Mouse (Mus musculus): ENCODE data around the gene Gnat2. TPM values are rescaled to one million over a fixed set of nuclear protein-coding genes. Genes with fewer than 3 reads are reported as not detected.

Gnat2 gene
- 1.6 and 1.8 TPM in 2 replicates for polyA plus RNA-seq (2014; fragmentation: Nextera tagmentation; extraction: Ambion mirVana)

- Histone ChIP-seq H3K27me3 (ENCODE audit: control insufficient read depth, insufficient read depth, low read length) (no peaks in the 10 kb centered on the region), H3K4me2 (ENCODE audit: low read depth, severe bottlenecking) (no peak within 1 kb of the TSS), H3K4me3 (ENCODE audit: low read depth, low read length) (no peak within 1 kb of the TSS), H3K9me3 (ENCODE audit: control insufficient read depth, low read length) (no peaks in the 10 kb centered on the region), H3K36me3 (ENCODE audit: control insufficient read depth, insufficient read depth, low read length) (no peaks in the 10 kb centered on the region), H3K27ac (replicated peaks; ENCODE audit: low read depth, low read length) (no peak within 1 kb of the TSS), H3K4me1 (ENCODE audit: control insufficient read depth, insufficient read depth, low read length) (no peaks in the 10 kb centered on the region), H3K9ac (ENCODE audit: low read length) (no peak within 1 kb of the TSS)
- ATAC-seq (ENCODE audit: insufficient number of reproducible peaks, low FRiP score, low TSS enrichment, low read depth) (no peak), DNase-seq (ENCODE audit: low spot score) (no peak)
- 77% methylated on average over 15 of the region's 15 CpGs for WGBS
Observed at GRCm38 (mm10) chr3:108092536-108093115, at the start of gene Gnat2. Gene Gnat2 (plus strand): TSS chr3:108092789.

DNA sequence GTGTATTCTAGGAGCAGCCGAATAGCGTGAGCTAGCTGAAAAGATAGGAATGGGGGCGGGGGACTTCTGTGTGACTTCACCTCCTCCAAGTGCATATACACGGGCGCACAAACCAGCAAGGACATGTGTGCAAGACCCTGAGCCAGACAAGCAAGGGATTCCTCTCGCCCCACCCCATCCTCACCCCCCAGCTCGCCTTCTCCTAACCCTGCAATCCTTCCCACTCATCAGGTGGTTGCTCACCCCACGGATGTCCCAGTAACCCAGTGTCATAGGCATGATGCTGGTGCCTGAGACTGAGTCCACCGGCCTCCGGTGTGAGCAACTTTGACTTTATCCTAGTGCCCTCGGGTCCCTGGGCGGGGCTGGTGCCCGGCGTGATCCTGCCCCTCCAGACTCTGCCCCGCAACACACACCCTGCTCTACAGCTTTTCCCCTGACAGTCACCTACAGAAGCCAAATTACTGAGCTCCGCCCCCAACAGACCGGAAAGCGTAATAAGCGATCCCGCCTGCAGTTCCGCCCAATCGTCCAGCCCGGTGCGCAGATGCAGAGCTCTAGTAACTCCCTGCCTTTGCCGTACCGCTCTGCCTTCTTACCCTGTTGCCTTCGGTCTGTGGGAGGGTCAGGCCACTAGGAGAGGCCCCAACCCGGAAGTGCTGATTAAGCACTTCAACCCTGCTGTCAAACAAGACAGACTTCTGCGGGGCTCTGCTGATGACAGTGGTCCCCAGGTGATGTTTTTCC lies 48.0 kb upstream of the Gnat2 start, which contains the start of gene Gstm4:
Gene Gstm4 (minus strand): TSS at position 501 of the 747 bp plus-strand sequence.
- Histone ChIP-seq H3K9ac (ENCODE audit: low read length) (peak within 1 kb of the TSS; percentile 68), H3K9me3 (ENCODE audit: control insufficient read depth, low read length) (no peaks in the 10 kb centered on the region), H3K4me2 (ENCODE audit: low read depth, severe bottlenecking) (peak within 1 kb of the TSS; percentile 87), H3K36me3 (ENCODE audit: control insufficient read depth, insufficient read depth, low read length) (no peaks in the 10 kb centered on the region), H3K27ac (replicated peaks; ENCODE audit: low read depth, low read length) (no peak within 1 kb of the TSS), H3K27me3 (ENCODE audit: control insufficient read depth, insufficient read depth, low read length) (no peaks in the 10 kb centered on the region), H3K4me3 (ENCODE audit: low read depth, low read length) (peak within 1 kb of the TSS; percentile 53), H3K4me1 (ENCODE audit: control insufficient read depth, insufficient read depth, low read length) (no peaks in the 10 kb centered on the region)
- DNase-seq (ENCODE audit: low spot score) (peak; percentile 84), ATAC-seq (ENCODE audit: insufficient number of reproducible peaks, low FRiP score, low TSS enrichment, low read depth) (peak; percentile 89)
- 8% methylated on average over 29 of the region's 29 CpGs for WGBS

DNA sequence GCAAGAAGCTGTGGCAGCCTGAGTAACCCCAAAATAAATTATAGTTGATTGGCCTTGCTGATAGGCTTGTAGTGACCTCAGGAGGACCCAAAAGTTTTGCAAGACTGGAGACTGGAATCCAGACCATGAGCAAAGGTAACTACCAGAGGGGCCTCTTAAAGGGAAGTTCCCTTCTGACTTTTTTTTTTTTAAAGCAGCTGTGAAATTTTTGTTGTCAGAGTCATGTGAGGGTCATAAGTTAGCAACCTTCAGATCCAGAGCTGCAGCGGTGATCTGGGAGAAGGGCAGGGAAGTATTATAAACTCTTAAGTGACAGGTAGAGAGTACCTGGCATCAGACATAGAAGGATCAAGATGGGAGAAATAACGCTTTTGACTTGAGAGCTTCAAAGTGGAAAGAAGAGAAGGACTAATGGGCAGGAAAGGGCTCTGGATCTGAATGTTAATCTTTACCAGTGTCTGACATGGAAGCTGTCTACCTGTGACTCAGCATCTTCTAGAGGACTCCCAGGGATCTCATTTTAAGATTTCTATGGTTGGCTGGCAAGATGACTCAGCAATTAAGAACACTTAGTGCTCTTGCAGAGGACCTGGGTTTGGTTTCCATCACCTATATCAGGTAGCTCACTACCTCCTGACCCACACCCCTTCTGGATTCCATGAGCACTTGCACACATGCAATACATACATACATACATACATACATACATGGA lies 45.5 kb upstream of the Gnat2 start:
- no peaks in the 10 kb centered on the region for H3K27me3 ChIP-seq (ENCODE audit: control insufficient read depth, insufficient read depth, low read length)
- DNase-seq (ENCODE audit: low spot score): no peak
- 91% methylated on average over 2 of the region's 2 CpGs for WGBS
- H3K9me3 ChIP-seq (ENCODE audit: control insufficient read depth, low read length): no peaks in the 10 kb centered on the region
- ATAC-seq (ENCODE audit: insufficient number of reproducible peaks, low FRiP score, low TSS enrichment, low read depth): no peak
- no peak overlapping the region for H3K9ac ChIP-seq (ENCODE audit: low read length)
- H3K36me3 ChIP-seq (ENCODE audit: control insufficient read depth, insufficient read depth, low read length): no peaks in the 10 kb centered on the region
- no peak overlapping the region for H3K4me3 ChIP-seq (ENCODE audit: low read depth, low read length)
- no peaks in the 10 kb centered on the region for H3K4me1 ChIP-seq (ENCODE audit: control insufficient read depth, insufficient read depth, low read length)
- H3K27ac ChIP-seq (replicated peaks; ENCODE audit: low read depth, low read length): no peak overlapping the region
- no peak overlapping the region for H3K4me2 ChIP-seq (ENCODE audit: low read depth, severe bottlenecking)

DNA sequence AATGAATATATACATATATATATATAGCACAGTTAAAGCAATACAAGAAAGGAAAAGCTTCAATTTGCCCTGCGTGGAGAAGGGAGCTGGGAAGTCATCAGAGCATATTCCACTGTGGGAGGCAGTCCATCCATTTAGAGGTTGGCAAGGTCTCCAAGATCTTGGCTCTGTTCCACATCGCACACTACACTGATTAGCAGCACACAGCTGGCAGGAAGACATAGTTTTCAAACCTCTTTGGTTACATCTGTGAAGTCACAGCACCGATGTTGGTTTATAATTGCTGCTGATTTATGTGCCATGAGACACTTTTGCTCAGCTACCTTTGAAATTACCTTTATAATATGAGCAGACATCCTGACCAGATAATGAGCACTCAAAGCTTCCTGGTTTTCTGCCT lies 44.3 kb upstream of the Gnat2 start:
- Histone ChIP-seq H3K9ac (ENCODE audit: low read length) (no peak overlapping the region), H3K4me1 (ENCODE audit: control insufficient read depth, insufficient read depth, low read length) (no peaks in the 10 kb centered on the region), H3K4me3 (ENCODE audit: low read depth, low read length) (no peak overlapping the region), H3K27ac (replicated peaks; ENCODE audit: low read depth, low read length) (no peak overlapping the region), H3K9me3 (ENCODE audit: control insufficient read depth, low read length) (no peaks in the 10 kb centered on the region), H3K4me2 (ENCODE audit: low read depth, severe bottlenecking) (no peak overlapping the region), H3K36me3 (ENCODE audit: control insufficient read depth, insufficient read depth, low read length) (no peaks in the 10 kb centered on the region), H3K27me3 (ENCODE audit: control insufficient read depth, insufficient read depth, low read length) (no peaks in the 10 kb centered on the region)
- no peak for ATAC-seq (ENCODE audit: insufficient number of reproducible peaks, low FRiP score, low TSS enrichment, low read depth)
- DNase-seq (ENCODE audit: low spot score): no peak
- WGBS: 67% methylated on average over 3 of the region's 3 CpGs

DNA sequence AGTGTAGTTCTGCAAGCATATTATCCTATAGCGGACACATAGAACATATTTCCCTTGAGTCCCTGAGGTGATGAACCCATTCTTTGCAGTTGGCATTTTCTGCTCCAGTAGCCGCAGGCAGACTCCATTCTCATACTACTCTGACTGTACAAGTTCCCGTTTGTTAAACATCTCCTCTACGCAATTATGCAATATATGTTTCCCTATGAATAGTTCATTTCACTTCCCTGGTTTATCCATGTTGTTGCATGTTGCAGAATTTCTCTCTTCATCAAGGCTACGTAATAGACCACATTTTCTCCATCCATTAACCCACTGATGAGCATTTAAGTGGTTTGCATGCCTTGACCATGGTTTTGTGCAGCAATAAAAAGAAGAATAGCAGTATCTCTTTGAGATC lies 42.1 kb upstream of the Gnat2 start:
- Histone ChIP-seq H3K9me3 (ENCODE audit: control insufficient read depth, low read length) (no peaks in the 10 kb centered on the region), H3K4me1 (ENCODE audit: control insufficient read depth, insufficient read depth, low read length) (no peaks in the 10 kb centered on the region), H3K27ac (replicated peaks; ENCODE audit: low read depth, low read length) (no peak overlapping the region), H3K4me3 (ENCODE audit: low read depth, low read length) (no peak overlapping the region), H3K9ac (ENCODE audit: low read length) (no peak overlapping the region), H3K36me3 (ENCODE audit: control insufficient read depth, insufficient read depth, low read length) (no peaks in the 10 kb centered on the region), H3K4me2 (ENCODE audit: low read depth, severe bottlenecking) (no peak overlapping the region), H3K27me3 (ENCODE audit: control insufficient read depth, insufficient read depth, low read length) (no peaks in the 10 kb centered on the region)
- ATAC-seq (ENCODE audit: insufficient number of reproducible peaks, low FRiP score, low TSS enrichment, low read depth) (no peak), DNase-seq (ENCODE audit: low spot score) (no peak)
- 90% methylated on average over 5 of the region's 5 CpGs for WGBS

GRCm38 (mm10) chr3:108061420-108061819 lies 31.2 kb upstream of the Gnat2 start:
- H3K27me3 ChIP-seq (ENCODE audit: control insufficient read depth, insufficient read depth, low read length): no peaks in the 10 kb centered on the region
- H3K9ac ChIP-seq (ENCODE audit: low read length): no peak overlapping the region
- H3K36me3 ChIP-seq (ENCODE audit: control insufficient read depth, insufficient read depth, low read length): no peaks in the 10 kb centered on the region
- no peaks in the 10 kb centered on the region for H3K4me1 ChIP-seq (ENCODE audit: control insufficient read depth, insufficient read depth, low read length)
- no peak overlapping the region for H3K4me3 ChIP-seq (ENCODE audit: low read depth, low read length)
- no peaks in the 10 kb centered on the region for H3K9me3 ChIP-seq (ENCODE audit: control insufficient read depth, low read length)
- ATAC-seq (ENCODE audit: insufficient number of reproducible peaks, low FRiP score, low TSS enrichment, low read depth): no peak
- no peak overlapping the region for H3K27ac ChIP-seq (replicated peaks; ENCODE audit: low read depth, low read length)
- DNase-seq (ENCODE audit: low spot score): peak; percentile 76
- peak overlapping the region; percentile 7; the same call in 1 of the 2 replicates for H3K4me2 ChIP-seq (ENCODE audit: low read depth, severe bottlenecking)
- 22% methylated on average over 7 of the region's 7 CpGs for WGBS

DNA sequence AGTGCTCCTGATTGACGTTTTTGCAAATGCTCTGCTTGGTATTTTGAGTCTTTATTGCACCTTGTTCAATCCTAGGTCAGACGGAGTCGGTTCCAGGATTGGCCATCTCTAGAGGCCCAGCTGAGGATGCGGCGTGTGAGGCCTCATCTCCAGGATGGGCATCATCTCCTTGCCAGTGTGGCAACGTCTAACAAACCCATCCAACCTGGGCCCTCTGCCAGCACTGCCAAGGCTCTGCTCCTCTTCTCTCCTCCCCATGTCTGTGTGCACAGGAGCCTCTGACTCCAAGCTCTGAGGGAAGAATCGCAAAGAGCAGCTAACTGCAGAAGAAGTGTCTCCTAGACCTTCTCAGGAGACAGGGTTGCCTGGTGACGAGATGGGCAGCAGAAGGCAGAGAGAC lies 29.9 kb upstream of the Gnat2 start:
- no peaks in the 10 kb centered on the region for H3K9me3 ChIP-seq (ENCODE audit: control insufficient read depth, low read length)
- no peaks in the 10 kb centered on the region for H3K4me1 ChIP-seq (ENCODE audit: control insufficient read depth, insufficient read depth, low read length)
- no peak overlapping the region for H3K4me2 ChIP-seq (ENCODE audit: low read depth, severe bottlenecking)
- WGBS: 80% methylated on average over 8 of the region's 8 CpGs
- H3K27ac ChIP-seq (replicated peaks; ENCODE audit: low read depth, low read length): no peak overlapping the region
- ATAC-seq (ENCODE audit: insufficient number of reproducible peaks, low FRiP score, low TSS enrichment, low read depth) (no peak), DNase-seq (ENCODE audit: low spot score) (no peak)
- H3K9ac ChIP-seq (ENCODE audit: low read length): no peak overlapping the region
- no peaks in the 10 kb centered on the region for H3K36me3 ChIP-seq (ENCODE audit: control insufficient read depth, insufficient read depth, low read length)
- no peak overlapping the region for H3K4me3 ChIP-seq (ENCODE audit: low read depth, low read length)
- no peaks in the 10 kb centered on the region for H3K27me3 ChIP-seq (ENCODE audit: control insufficient read depth, insufficient read depth, low read length)

- H3K36me3 ChIP-seq (ENCODE audit: control insufficient read depth, insufficient read depth, low read length): no peaks in the 10 kb centered on the region
- H3K4me3 ChIP-seq (ENCODE audit: low read depth, low read length): no peak overlapping the region
- no peak for ATAC-seq (ENCODE audit: insufficient number of reproducible peaks, low FRiP score, low TSS enrichment, low read depth)
- H3K9ac ChIP-seq (ENCODE audit: low read length): no peak overlapping the region
- no peak for DNase-seq (ENCODE audit: low spot score)
- WGBS: 73% methylated on average over 4 of the region's 4 CpGs
- no peaks in the 10 kb centered on the region for H3K9me3 ChIP-seq (ENCODE audit: control insufficient read depth, low read length)
- H3K27me3 ChIP-seq (ENCODE audit: control insufficient read depth, insufficient read depth, low read length): no peaks in the 10 kb centered on the region
- H3K4me1 ChIP-seq (ENCODE audit: control insufficient read depth, insufficient read depth, low read length): no peaks in the 10 kb centered on the region
- no peak overlapping the region for H3K4me2 ChIP-seq (ENCODE audit: low read depth, severe bottlenecking)
- no peak overlapping the region for H3K27ac ChIP-seq (replicated peaks; ENCODE audit: low read depth, low read length)
Observed at GRCm38 (mm10) chr3:108064672-108065071, 27.9 kb upstream of the Gnat2 start.
